Mouse (Mus musculus): ENCODE measurements around the gene Tmem247.

- TF ChIP-seq POLR2AphosphoS5 (IDR thresholded peaks at IDR 0.05; ENCODE audit: insufficient replicate concordance, low read depth, low read length) (no peak), CTCF (IDR thresholded peaks at IDR 0.05; ENCODE audit: low read depth, low read length) (no peak), TAL1 (conservative IDR thresholded peaks at IDR 0.05; ENCODE audit: low read depth, low read length) (no peak), GATA1 (IDR thresholded peaks at IDR 0.05; ENCODE audit: borderline replicate concordance, low read length) (no peak)
Measured at GRCm38 (mm10) chr17:86948801-86949200, 31.7 kb downstream of the Tmem247 start.
